Mouse (Mus musculus) olfactory bulb, adult 2 months (tissue): ENCODE measurements around the gene Hbq1a. TPM values are rescaled to one million over a fixed set of nuclear protein-coding genes. Genes with fewer than 3 reads are reported as not detected.
"Not testable (repeated sequence)": the region's sequence is repeated elsewhere in the genome, so short reads cannot be mapped to it uniquely, and the experiment has no call there.

Source experiments
- H3K27ac ChIP-seq: fragments of 200-500 bp; 2 replicates; pipeline ENCODE4 v1.5.1; 2012; ENCODE audit warnings: low read depth, low read length; ENCODE audit not compliant: insufficient read depth
- H3K4me1 ChIP-seq: fragments of 200-500 bp; 2 replicates; pipeline ENCODE4 v1.6.1; 2012; ENCODE audit warnings: low read length; ENCODE audit not compliant: control insufficient read depth, insufficient read depth
- H3K4me3 ChIP-seq: fragments of 200-500 bp; 2 replicates; pipeline ENCODE4 v1.5.1; 2012; ENCODE audit warnings: mild to moderate bottlenecking, low read depth, low read length, moderate library complexity; ENCODE audit not compliant: insufficient read depth
- CTCF ChIP-seq: fragments of 200-500 bp; IDR thresholded peaks from 2 replicates; pipeline ENCODE4 v1.5.1; 2012; ENCODE audit warnings: low read depth, mild to moderate bottlenecking, low read length, moderate library complexity; ENCODE audit not compliant: insufficient read depth
- POLR2A ChIP-seq: fragments of 200-500 bp; IDR thresholded peaks from 2 replicates; pipeline ENCODE4 v1.6.1; 2012; ENCODE audit warnings: mild to moderate bottlenecking, low read depth, low read length, moderate library complexity; ENCODE audit not compliant: insufficient read depth
- WGBS: fragments of 180-500 bp; shearing (Covaris S2); methylation state at CpG from one replicate; pipeline ENCODE4 v1.1.7; 2018; 5-methylcytosine and 5-hydroxymethylcytosine counted together
- polyA plus RNA-seq: library from polyadenylated mRNA; stranded (reverse); fragments of >200 nt; gene quantifications from 2 replicates; pipeline ENCODE4 v1.2.4, GENCODE M21; 2012; ENCODE audit warnings: low replicate concordance; ENCODE audit not compliant: missing spikeins, insufficient read depth, insufficient read length

Hbq1a gene
- polyA plus RNA-seq = not detected in 2 replicates

- peaks cover 15% of the 10 kb centered on the region for H3K4me1 ChIP-seq
- TF ChIP-seq CTCF = peak; percentile 66; the same call in 1 of the 2 replicates
- 4% methylated on average over 16 of the region's 16 CpGs for WGBS
- 0 out of 2 replicates have a peak within 1 kb of the TSS, but pooled peaks have one; percentile 13 for H3K4me3 ChIP-seq
- not testable (repeated sequence) for H3K27ac ChIP-seq
Observed at GRCm38 (mm10) chr11:32299865-32300264, at the start of gene Hbq1a. Gene Hbq1a, plus strand, starts transcription at chr11:32300069.

GRCm38 (mm10) chr11:32250880-32251763 is 48.7 kb upstream of the Hbq1a start:
- TF ChIP-seq POLR2A = no peak
- TF ChIP-seq CTCF = no peak
- 68% methylated on average over 8 of the region's 8 CpGs for WGBS
- Histone ChIP-seq H3K4me1 (no peaks in the 10 kb centered on the region; the same call in 1 of the 2 replicates), H3K4me3 (no peak overlapping the region), H3K27ac (no peak overlapping the region)

GRCm38 (mm10) chr11:32253121-32253520 is 46.7 kb upstream of the Hbq1a start:
- no peak for TF ChIP-seq POLR2A
- no peaks in the 10 kb centered on the region; the same call in 1 of the 2 replicates for H3K4me1 ChIP-seq
- H3K4me3 ChIP-seq = no peak overlapping the region
- 97% methylated on average over 1 of the region's 1 CpGs for WGBS
- H3K27ac ChIP-seq = no peak overlapping the region

GRCm38 (mm10) chr11:32256146-32256545 is 43.7 kb upstream of the Hbq1a start:
- 97% methylated on average over 1 of the region's 1 CpGs for WGBS
- Histone ChIP-seq H3K4me3 (no peak overlapping the region), H3K27ac (no peak overlapping the region), H3K4me1 (no peaks in the 10 kb centered on the region; the same call in 1 of the 2 replicates)
- TF ChIP-seq CTCF (no peak), POLR2A (no peak)

- Histone ChIP-seq H3K4me1 (no peaks in the 10 kb centered on the region), H3K27ac (no peak overlapping the region), H3K4me3 (no peak overlapping the region)
- 96% methylated on average over 3 of the region's 3 CpGs for WGBS
- no peak for TF ChIP-seq POLR2A
- no peak for TF ChIP-seq CTCF
Observed at GRCm38 (mm10) chr11:32256566-32256965, 43.3 kb upstream of the Hbq1a start.

GRCm38 (mm10) chr11:32262674-32263415 is 37.0 kb upstream of the Hbq1a start:
- Histone ChIP-seq H3K4me3 (no peak overlapping the region), H3K4me1 (peaks cover 5% of the 10 kb centered on the region), H3K27ac (no peak overlapping the region)
- TF ChIP-seq POLR2A = no peak
- 94% methylated on average over 10 of the region's 10 CpGs for whole genome bisulfite sequencing

- no peak overlapping the region for H3K4me3 ChIP-seq
- H3K27ac ChIP-seq = no peak overlapping the region
- H3K4me1 ChIP-seq = peaks cover 8% of the 10 kb centered on the region
- no peak for TF ChIP-seq POLR2A
- no peak for TF ChIP-seq CTCF
- 92% methylated on average over 3 of the region's 3 CpGs for WGBS
Observed at GRCm38 (mm10) chr11:32265117-32265738, 34.6 kb upstream of the Hbq1a start.

GRCm38 (mm10) chr11:32266194-32266593 is 33.7 kb upstream of the Hbq1a start:
- Histone ChIP-seq H3K4me1 (peaks cover 8% of the 10 kb centered on the region), H3K4me3 (no peak overlapping the region), H3K27ac (no peak overlapping the region)
- TF ChIP-seq POLR2A = no peak
- TF ChIP-seq CTCF = no peak
- 95% methylated on average over 6 of the region's 6 CpGs for WGBS
